Mouse (Mus musculus) intestine, embryonic 14.5 days (tissue): Measurements from ENCODE around the gene Kif19a. TPM values are rescaled to one million over a fixed set of nuclear protein-coding genes. Genes with fewer than 3 reads are reported as not detected.

Experiments used
- ATAC-seq: fragments of 200-750 bp; cut with Nextera tagmentation; replicated peaks from 2 replicates; pipeline ENCODE4 v1.8.0; 2017; ENCODE audit warnings: low read depth, moderate number of reproducible peaks, moderate TSS enrichment, moderate library complexity; ENCODE audit not compliant: low FRiP score, low TSS enrichment
- DNase-seq: peaks from one replicate; pipeline ENCODE4 v3.0.0-alpha.2; 2018; ENCODE audit warnings: low spot score
- H3K27ac ChIP-seq: fragments of 300-500 bp; sonication (generic); 2 replicates; pipeline ENCODE4 v1.5.1; 2014; ENCODE audit warnings: low read depth, mild to moderate bottlenecking, control low read depth
- H3K27me3 ChIP-seq: fragments of 300-500 bp; sonication (generic); replicated peaks from 2 replicates; pipeline ENCODE4 v1.6.1; 2014; ENCODE audit warnings: low read length, control low read depth; ENCODE audit not compliant: control insufficient read depth, insufficient read depth
- H3K36me3 ChIP-seq: fragments of 300-500 bp; sonication (generic); 2 replicates; pipeline ENCODE4 v1.6.1; 2014; ENCODE audit warnings: low read length, control low read depth; ENCODE audit not compliant: control insufficient read depth, insufficient read depth
- H3K4me1 ChIP-seq: fragments of 300-500 bp; sonication (generic); replicated peaks from 2 replicates; pipeline ENCODE4 v1.6.1; 2014; ENCODE audit warnings: low read length, control low read depth, mixed read lengths; ENCODE audit not compliant: control insufficient read depth, insufficient read depth
- H3K4me2 ChIP-seq: fragments of 300-500 bp; sonication (generic); 2 replicates; pipeline ENCODE4 v1.6.1; 2014; ENCODE audit warnings: low read length
- H3K4me3 ChIP-seq: fragments of 300-500 bp; sonication (generic); 2 replicates; pipeline ENCODE4 v1.5.1; 2014; ENCODE audit warnings: low read depth, low read length, control low read depth, mixed read lengths
- H3K9ac ChIP-seq: fragments of 300-500 bp; sonication (generic); 2 replicates; pipeline ENCODE4 v1.6.1; 2014; ENCODE audit warnings: mild to moderate bottlenecking, low read length
- H3K9me3 ChIP-seq: fragments of 300-500 bp; sonication (generic); 2 replicates; pipeline ENCODE4 v1.6.1; 2016; ENCODE audit warnings: low read length, control low read depth; ENCODE audit not compliant: control insufficient read depth
- WGBS: fragments of 180-500 bp; shearing (Covaris S2); extraction: QIAGEN DNeasy Blood & Tissue Kit; methylation state at CpG from one replicate; pipeline ENCODE4 v1.1.7; 2014; 5-methylcytosine and 5-hydroxymethylcytosine counted together
- polyA plus RNA-seq: library from polyadenylated mRNA; unstranded; fragments of >200 nt; fragmentation: Nextera tagmentation; extraction: Ambion mirVana; gene quantifications from 2 replicates; pipeline ENCODE4 v1.2.1, GENCODE M21; 2014

Kif19a gene
- polyA plus RNA-seq, 1 experiment from 2014 or later, result 1.2 TPM

DNA sequence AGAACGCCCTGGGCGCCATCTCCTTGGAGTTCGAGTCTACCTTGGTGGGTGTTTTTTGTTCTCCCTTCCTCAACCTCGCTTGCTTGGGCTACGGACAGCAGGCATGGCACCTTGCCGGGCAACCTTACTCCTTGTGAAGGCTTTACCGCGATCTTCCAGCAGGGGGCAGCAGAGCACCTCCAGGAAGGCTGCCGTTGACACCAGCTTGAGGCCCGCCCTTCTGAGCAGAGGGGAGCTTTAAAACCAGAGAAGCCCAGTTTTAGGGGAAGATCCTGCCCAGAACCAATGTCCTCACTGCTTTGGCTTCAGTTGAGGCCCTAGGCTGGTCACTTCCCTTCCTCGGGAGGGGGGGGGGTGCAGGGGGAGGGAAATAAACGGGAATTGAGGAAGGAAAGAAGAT lies 20.1 kb upstream of the Kif19a start:
- Histone ChIP-seq H3K9ac (no peak overlapping the region), H3K4me3 (no peak overlapping the region), H3K36me3 (no peaks in the 10 kb centered on the region), H3K27me3 (no peaks in the 10 kb centered on the region), H3K4me2 (peak overlapping the region; percentile 29; the same call in 1 of the 2 replicates), H3K9me3 (no peaks in the 10 kb centered on the region), H3K27ac (no peak overlapping the region), H3K4me1 (no peaks in the 10 kb centered on the region; the same call in 1 of the 2 replicates)
- DNase-seq, result peak; percentile 99
- ATAC-seq, result no peak; the same call in 1 of the 2 replicates
- WGBS, result 3% methylated on average over 12 of the region's 12 CpGs

DNA sequence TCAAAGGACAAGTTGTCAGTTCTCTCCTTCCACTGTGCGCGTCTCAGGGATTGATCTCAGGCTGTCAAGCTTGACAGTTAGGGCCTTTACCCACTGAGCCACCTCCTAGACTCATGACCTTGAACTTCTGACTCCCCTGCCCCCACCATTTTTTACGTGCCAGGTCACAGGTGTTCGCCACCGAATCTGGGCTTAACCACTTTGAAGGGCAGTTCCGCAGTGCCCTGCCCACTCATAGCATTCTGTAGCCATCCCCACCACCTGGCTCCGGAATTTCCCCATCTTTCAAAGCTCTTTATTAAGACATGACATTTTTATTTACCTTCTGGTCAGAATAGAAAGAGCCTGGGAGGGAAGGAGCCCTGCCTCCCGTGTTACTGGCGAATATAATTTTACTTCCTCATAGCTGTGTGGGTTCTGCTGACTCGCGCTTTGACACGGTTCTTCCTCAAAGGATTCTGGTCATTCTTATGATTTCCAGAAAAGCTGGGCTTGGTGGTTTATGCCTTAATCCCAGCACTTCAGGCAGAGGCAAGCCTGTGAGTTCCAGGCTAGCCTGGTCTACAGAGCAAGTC lies 17.5 kb upstream of the Kif19a start:
- DNase-seq (no peak), ATAC-seq (no peak)
- Histone ChIP-seq H3K36me3 (no peaks in the 10 kb centered on the region), H3K27ac (no peak overlapping the region), H3K4me3 (no peak overlapping the region), H3K4me1 (no peaks in the 10 kb centered on the region; the same call in 1 of the 2 replicates), H3K9ac (no peak overlapping the region), H3K27me3 (no peaks in the 10 kb centered on the region), H3K9me3 (no peaks in the 10 kb centered on the region), H3K4me2 (no peak overlapping the region)
- WGBS, result 56% methylated on average over 12 of the region's 12 CpGs

DNA sequence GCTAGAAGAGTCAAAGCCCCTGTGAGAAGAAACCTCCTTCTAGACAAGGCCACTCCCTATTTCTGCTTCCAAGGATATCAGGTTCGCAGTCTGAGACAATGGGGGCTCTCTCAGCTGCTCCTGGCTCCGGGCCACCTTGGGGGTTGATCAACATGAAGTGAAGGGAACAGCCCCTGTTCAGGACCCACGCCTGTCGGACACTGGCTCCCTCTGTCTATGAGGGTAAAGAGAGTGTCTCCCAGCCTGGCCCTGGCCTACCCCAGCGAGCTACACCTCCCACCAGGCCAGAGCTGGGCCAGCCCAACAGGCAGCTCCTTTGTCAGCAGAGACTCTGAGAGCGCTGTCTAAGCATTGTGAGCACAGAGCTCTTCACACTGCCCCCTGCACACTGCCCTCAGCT lies 4.7 kb downstream of the Kif19a start:
- DNase-seq, result no peak
- Histone ChIP-seq H3K4me1 (peaks cover 5% of the 10 kb centered on the region; the same call in 1 of the 2 replicates), H3K27me3 (peaks cover 17% of the 10 kb centered on the region), H3K4me3 (no peak overlapping the region), H3K36me3 (no peaks in the 10 kb centered on the region), H3K4me2 (no peak overlapping the region), H3K9me3 (no peaks in the 10 kb centered on the region), H3K9ac (no peak overlapping the region), H3K27ac (no peak overlapping the region)
- no peak for ATAC-seq
- 67% methylated on average over 6 of the region's 6 CpGs for WGBS

DNA sequence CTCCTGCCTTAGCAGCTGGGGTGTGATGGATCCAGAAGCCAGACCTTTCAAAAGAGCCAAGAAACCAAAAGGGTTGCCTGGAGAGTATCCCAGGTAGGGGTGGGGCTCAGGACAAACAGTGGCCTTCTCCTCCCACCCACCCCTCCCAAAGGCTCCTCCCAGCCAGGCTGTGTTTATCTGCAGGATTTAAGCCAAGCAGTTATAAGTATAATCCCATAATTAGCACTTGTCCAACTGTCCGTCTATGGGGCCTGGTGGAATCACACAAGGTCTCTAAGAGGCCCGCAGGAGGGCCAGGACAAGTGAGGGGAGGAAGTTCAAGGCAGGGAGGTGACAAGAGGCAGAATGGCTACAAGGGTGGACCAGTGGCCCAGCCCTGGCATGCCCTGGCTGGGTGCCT lies 6.7 kb downstream of the Kif19a start:
- Histone ChIP-seq H3K4me3 (no peak overlapping the region), H3K4me1 (no peaks in the 10 kb centered on the region), H3K36me3 (no peaks in the 10 kb centered on the region), H3K4me2 (no peak overlapping the region), H3K27me3 (peaks cover 6% of the 10 kb centered on the region; the same call in 1 of the 2 replicates), H3K9me3 (no peaks in the 10 kb centered on the region), H3K27ac (no peak overlapping the region), H3K9ac (no peak overlapping the region)
- 65% methylated on average over 2 of the region's 2 CpGs for WGBS
- DNase-seq (no peak), ATAC-seq (no peak)

DNA sequence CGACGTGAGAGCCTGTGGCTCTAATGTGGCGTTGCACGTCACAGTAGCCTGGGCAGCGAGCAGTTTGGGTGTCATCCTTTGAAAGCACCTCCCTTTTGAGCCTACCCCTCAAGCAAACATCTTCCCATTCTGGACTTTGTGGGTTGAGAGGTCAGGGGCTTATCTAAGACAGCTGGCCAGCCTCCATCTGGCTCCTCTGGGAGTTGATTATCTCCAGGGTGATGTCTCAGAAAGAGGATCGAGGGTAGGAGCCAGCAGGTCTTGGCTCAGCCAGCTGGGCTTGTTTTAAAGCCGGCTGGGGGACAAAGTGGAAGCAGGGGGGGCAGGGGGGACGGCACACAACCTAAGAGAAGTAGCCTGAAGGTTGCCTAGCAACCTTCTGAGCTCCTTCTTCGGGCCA lies 14.9 kb downstream of the Kif19a start:
- 45% methylated on average over 9 of the region's 9 CpGs for WGBS
- no peak for ATAC-seq

DNA sequence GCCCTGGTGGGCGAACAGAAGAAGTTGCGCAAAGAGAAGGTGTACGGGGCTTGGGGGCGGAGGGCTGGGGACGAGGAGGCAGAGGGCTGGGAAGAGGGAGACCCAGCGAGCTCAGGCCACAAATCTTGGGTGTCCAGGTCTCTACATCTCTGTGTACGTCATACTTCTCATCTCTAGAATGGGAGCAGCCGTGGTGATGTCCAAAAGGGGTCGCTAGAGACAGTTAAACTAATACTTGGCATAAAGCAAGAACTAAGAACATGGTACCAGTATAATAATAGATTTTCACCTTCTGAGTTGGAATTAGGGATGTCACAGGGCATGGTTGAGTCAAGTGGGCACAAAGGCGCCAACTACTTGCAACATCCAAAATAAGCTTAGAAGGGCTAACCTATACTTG lies 20.7 kb downstream of the Kif19a start:
- H3K9me3 ChIP-seq, result no peaks in the 10 kb centered on the region
- no peak overlapping the region for H3K27ac ChIP-seq
- ATAC-seq (no peak), DNase-seq (no peak)
- no peak overlapping the region for H3K9ac ChIP-seq
- H3K4me1 ChIP-seq, result no peaks in the 10 kb centered on the region; the same call in 1 of the 2 replicates
- no peaks in the 10 kb centered on the region for H3K36me3 ChIP-seq
- WGBS, result 50% methylated on average over 10 of the region's 10 CpGs
- H3K27me3 ChIP-seq, result peaks cover 65% of the 10 kb centered on the region
- peak overlapping the region; percentile 49 for H3K4me2 ChIP-seq
- H3K4me3 ChIP-seq, result peak overlapping the region; percentile 21

More for the DNA sequence above, 14.9 kb downstream of the Kif19a start:
- Histone ChIP-seq H3K9me3 (no peaks in the 10 kb centered on the region), H3K27me3 (peaks cover 10% of the 10 kb centered on the region), H3K4me3 (no peak overlapping the region), H3K27ac (no peak overlapping the region), H3K4me2 (no peak overlapping the region), H3K9ac (no peak overlapping the region), H3K36me3 (no peaks in the 10 kb centered on the region), H3K4me1 (0 out of 2 replicates have a peak, but pooled peaks cover 4% of the 10 kb centered on the region)
- DNase-seq, result no peak

DNA sequence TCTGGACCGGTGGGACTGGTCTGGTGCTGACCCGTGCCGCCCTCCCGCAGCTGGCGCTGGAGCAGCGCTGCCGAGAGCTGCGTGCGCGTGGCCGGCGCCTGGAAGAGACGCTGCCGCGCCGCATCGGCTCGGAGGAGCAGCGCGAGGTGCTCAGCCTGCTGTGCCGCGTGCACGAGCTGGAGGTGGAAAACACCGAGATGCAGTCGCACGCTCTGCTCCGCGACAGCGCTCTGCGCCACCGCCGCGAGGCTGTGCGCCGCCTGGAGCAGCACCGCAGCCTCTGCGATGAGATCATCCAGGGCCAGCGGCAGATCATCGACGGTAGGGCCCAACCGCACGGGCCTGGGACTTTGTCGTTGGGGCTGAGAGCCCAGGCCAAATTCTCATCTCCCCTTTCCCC lies 21.1 kb downstream of the Kif19a start:
- under 1% methylated on average over 43 of the region's 43 CpGs for WGBS
- Histone ChIP-seq H3K4me3 (peak overlapping the region; percentile 21), H3K4me1 (peaks cover 1% of the 10 kb centered on the region; the same call in 1 of the 2 replicates), H3K27me3 (peaks cover 68% of the 10 kb centered on the region), H3K36me3 (no peaks in the 10 kb centered on the region), H3K27ac (no peak overlapping the region), H3K9me3 (no peaks in the 10 kb centered on the region), H3K4me2 (peak overlapping the region; percentile 49), H3K9ac (no peak overlapping the region)
- 0 out of 2 replicates have a peak, but pooled peaks have one; percentile 11 for ATAC-seq
- peak; percentile 62 for DNase-seq

DNA sequence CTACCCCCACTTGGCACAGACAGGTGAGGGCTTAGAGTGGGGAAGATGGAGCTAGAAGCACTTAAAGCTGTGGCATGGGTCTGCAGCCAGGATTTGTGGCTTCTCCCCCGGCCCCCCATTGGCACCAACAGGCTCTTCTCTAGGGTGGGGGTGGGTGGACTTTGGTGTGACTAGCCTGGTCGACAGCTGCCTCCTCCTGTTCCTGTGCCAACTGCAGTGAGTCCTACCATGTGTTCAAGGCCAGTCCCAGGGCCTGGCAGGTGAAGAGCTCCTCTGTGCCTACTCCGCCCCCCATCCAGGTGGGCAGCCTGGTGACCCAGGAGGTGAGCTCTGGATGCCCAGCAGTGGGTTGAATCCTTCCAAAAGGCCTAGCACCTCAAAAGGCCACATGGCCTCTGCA lies 22.4 kb downstream of the Kif19a start:
- peaks cover 80% of the 10 kb centered on the region for H3K27me3 ChIP-seq
- no peaks in the 10 kb centered on the region for H3K9me3 ChIP-seq
- no peak overlapping the region for H3K4me2 ChIP-seq
- no peaks in the 10 kb centered on the region for H3K36me3 ChIP-seq
- peaks cover 13% of the 10 kb centered on the region for H3K4me1 ChIP-seq
- ATAC-seq (no peak), DNase-seq (no peak)
- WGBS, result 73% methylated on average over 3 of the region's 3 CpGs
- H3K27ac ChIP-seq, result no peak overlapping the region
- no peak overlapping the region for H3K4me3 ChIP-seq
- no peak overlapping the region for H3K9ac ChIP-seq
